In genomic region chr15:30793260-30793659, GRCm38 (mm10) we compare ENCODE assay signal across 9 mouse cellular contexts.
"Had no signal": no experiment of that assay in that cellular context is flagged by ENCODE, and none has a peak within 500 bp of the region (broad histone marks: within the 10 kb centered on the region; RNA-seq: fewer than 3 reads in every experiment).

No protein-coding gene starts in this region.

- DNase-seq: kidney, postnatal 25 days; layer of hippocampus, adult 9-11 months; layer of hippocampus, postnatal 36 days; liver; liver, embryonic 13.5 days; liver, postnatal 0 days; lung, postnatal 14 days; thymus, postnatal 4 days had no signal

- ATAC-seq: liver, postnatal 0 days; midbrain, embryonic 16.5 days had no signal
